Mouse (Mus musculus) neural tube, embryonic 14.5 days (tissue): ENCODE measurements around the gene Optn. TPM values are rescaled to one million over a fixed set of nuclear protein-coding genes. Genes with fewer than 3 reads are reported as not detected.

Experiments used
- ATAC-seq: fragments of 200-750 bp; cut with Nextera tagmentation; 2 replicates; pipeline ENCODE4 v1.8.0; 2017; ENCODE audit warnings: low read depth, mild to moderate bottlenecking, moderate TSS enrichment, moderate library complexity
- H3K27ac ChIP-seq: fragments of 300-500 bp; sonication (generic); 2 replicates; pipeline ENCODE4 v1.5.1; 2014; ENCODE audit warnings: low read depth, mild to moderate bottlenecking, control low read depth, low read length, moderate library complexity, mixed read lengths
- H3K27me3 ChIP-seq: fragments of 300-500 bp; sonication (generic); 2 replicates; pipeline ENCODE4 v1.6.1; 2014; ENCODE audit warnings: low read length; ENCODE audit not compliant: control insufficient read depth, insufficient read depth
- H3K36me3 ChIP-seq: fragments of 300-500 bp; sonication (generic); 2 replicates; pipeline ENCODE4 v1.6.1; 2014; ENCODE audit warnings: low read length, mixed read lengths; ENCODE audit not compliant: control insufficient read depth, insufficient read depth
- H3K4me1 ChIP-seq: fragments of 300-500 bp; sonication (generic); 2 replicates; pipeline ENCODE4 v1.6.1; 2014; ENCODE audit warnings: low read length; ENCODE audit not compliant: control insufficient read depth, insufficient read depth
- H3K4me2 ChIP-seq: fragments of 300-500 bp; sonication (generic); 2 replicates; pipeline ENCODE4 v1.6.1; 2014; ENCODE audit warnings: mild to moderate bottlenecking, low read depth, low read length, control low read depth
- H3K4me3 ChIP-seq: fragments of 300-500 bp; sonication (generic); 2 replicates; pipeline ENCODE4 v1.5.1; 2014; ENCODE audit warnings: low read depth, low read length, control low read depth, mixed read lengths
- H3K9ac ChIP-seq: fragments of 300-500 bp; sonication (generic); replicated peaks from 2 replicates; pipeline ENCODE4 v1.6.1; 2014; ENCODE audit warnings: low read depth, mild to moderate bottlenecking, control low read depth, low read length, mixed read lengths
- H3K9me3 ChIP-seq: fragments of 300-500 bp; sonication (generic); 2 replicates; pipeline ENCODE4 v1.6.1; 2016; ENCODE audit warnings: low read length; ENCODE audit not compliant: control insufficient read depth
- WGBS: fragments of 180-500 bp; shearing (Covaris S2); extraction: QIAGEN DNeasy Blood & Tissue Kit; methylation state at CpG from one replicate; pipeline ENCODE4 v1.1.7; 2014; 5-methylcytosine and 5-hydroxymethylcytosine counted together
- polyA plus RNA-seq: library from polyadenylated mRNA; unstranded; fragments of >200 nt; fragmentation: Nextera tagmentation; extraction: Ambion mirVana; gene quantifications from 2 replicates; pipeline ENCODE4 v1.2.1, GENCODE M21; 2014

Gene Optn
- polyA plus RNA-seq, 1 experiment from 2014 or later: 16.6 TPM

- H3K4me3 ChIP-seq: no peak overlapping the region
- no peaks in the 10 kb centered on the region for H3K36me3 ChIP-seq
- no peak overlapping the region for H3K4me2 ChIP-seq
- no peak overlapping the region for H3K9ac ChIP-seq
- no peaks in the 10 kb centered on the region for H3K4me1 ChIP-seq
- no peak for ATAC-seq
- H3K9me3 ChIP-seq: no peaks in the 10 kb centered on the region
- H3K27me3 ChIP-seq: no peaks in the 10 kb centered on the region
- no peak overlapping the region for H3K27ac ChIP-seq
- WGBS: 17% methylated on average over 3 of the region's 3 CpGs
These were observed 26.5 kb downstream of the Optn start for GRCm38 (mm10) chr2:5037390-5037789.

DNA sequence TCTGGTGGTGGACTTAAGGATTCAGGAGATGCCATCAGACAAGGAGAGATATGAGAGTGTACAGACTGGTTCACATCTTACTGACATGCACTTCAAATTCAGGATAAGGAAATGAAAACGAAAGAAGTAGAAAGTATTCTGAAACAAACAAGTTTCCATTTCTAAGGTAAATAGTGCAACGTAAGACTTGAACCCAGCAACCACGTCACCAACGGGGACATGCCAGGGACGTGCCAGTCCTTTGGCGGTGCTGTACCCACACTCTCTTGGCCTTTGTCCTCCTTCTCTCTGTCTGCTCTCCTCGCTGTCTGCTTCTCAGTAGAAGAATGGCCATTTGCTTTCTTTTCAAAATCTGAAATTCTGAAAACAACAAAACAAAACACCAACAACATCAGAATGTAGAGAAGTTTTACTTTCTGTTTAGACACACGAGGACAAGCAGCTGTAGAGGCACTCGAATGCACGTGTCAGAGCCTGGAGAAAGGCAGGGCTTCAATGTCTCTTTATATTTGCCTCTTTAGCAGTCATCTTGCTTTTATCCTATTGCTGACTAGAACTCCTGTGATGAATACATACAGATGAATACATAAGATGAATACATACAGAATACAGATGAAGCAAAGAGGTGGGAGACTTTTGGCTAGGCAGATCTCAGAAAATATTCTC, 27.3 kb downstream of the Optn start:
- Histone ChIP-seq H3K9me3 (no peaks in the 10 kb centered on the region), H3K4me2 (no peak overlapping the region), H3K27me3 (no peaks in the 10 kb centered on the region), H3K4me1 (no peaks in the 10 kb centered on the region), H3K9ac (no peak overlapping the region), H3K27ac (no peak overlapping the region), H3K4me3 (no peak overlapping the region), H3K36me3 (no peaks in the 10 kb centered on the region)
- no peak for ATAC-seq
- 86% methylated on average over 10 of the region's 10 CpGs for WGBS

GRCm38 (mm10) chr2:5035241-5035640, 28.6 kb downstream of the Optn start:
- Histone ChIP-seq H3K27me3 (no peaks in the 10 kb centered on the region), H3K4me1 (no peaks in the 10 kb centered on the region), H3K9me3 (no peaks in the 10 kb centered on the region), H3K27ac (no peak overlapping the region), H3K9ac (no peak overlapping the region), H3K4me2 (no peak overlapping the region), H3K36me3 (no peaks in the 10 kb centered on the region), H3K4me3 (no peak overlapping the region)
- ATAC-seq: no peak
- WGBS: 84% methylated on average over 9 of the region's 9 CpGs

GRCm38 (mm10) chr2:5034801-5035200, 29.1 kb downstream of the Optn start:
- Histone ChIP-seq H3K9me3 (no peaks in the 10 kb centered on the region), H3K27ac (no peak overlapping the region), H3K4me3 (no peak overlapping the region), H3K27me3 (no peaks in the 10 kb centered on the region), H3K4me2 (no peak overlapping the region), H3K4me1 (no peaks in the 10 kb centered on the region), H3K9ac (no peak overlapping the region), H3K36me3 (no peaks in the 10 kb centered on the region)
- ATAC-seq: no peak
- 82% methylated on average over 8 of the region's 8 CpGs for WGBS

- Histone ChIP-seq H3K4me3 (no peak overlapping the region), H3K4me1 (no peaks in the 10 kb centered on the region), H3K27me3 (no peaks in the 10 kb centered on the region), H3K36me3 (no peaks in the 10 kb centered on the region), H3K4me2 (no peak overlapping the region), H3K9me3 (no peaks in the 10 kb centered on the region), H3K9ac (no peak overlapping the region), H3K27ac (no peak overlapping the region)
- no peak for ATAC-seq
- WGBS: 73% methylated on average over 15 of the region's 15 CpGs
These were observed 30.1 kb downstream of the Optn start for GRCm38 (mm10) chr2:5033546-5034420.

DNA sequence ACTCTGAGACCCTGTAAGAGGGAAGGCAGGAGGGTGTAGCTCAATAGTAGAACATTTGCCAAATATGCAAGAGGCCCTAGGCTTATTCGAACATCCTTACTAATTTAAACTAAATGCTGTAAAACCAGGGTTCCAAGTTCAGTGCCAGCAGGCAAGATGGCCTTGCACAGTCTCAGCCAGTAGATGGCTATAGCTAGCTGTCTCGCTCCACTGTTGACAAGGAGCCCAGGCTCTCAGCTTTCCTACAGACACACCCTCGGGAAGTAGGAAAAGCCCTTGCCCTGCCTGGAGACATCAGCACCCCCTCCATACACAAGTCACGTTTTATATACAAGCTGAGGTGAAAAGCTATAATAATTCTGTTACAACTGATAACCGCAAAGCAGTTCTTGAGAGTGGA, 31.2 kb downstream of the Optn start:
- 82% methylated on average over 5 of the region's 5 CpGs for WGBS
- Histone ChIP-seq H3K9ac (no peak overlapping the region), H3K4me3 (no peak overlapping the region), H3K27me3 (no peaks in the 10 kb centered on the region), H3K36me3 (no peaks in the 10 kb centered on the region), H3K4me2 (no peak overlapping the region), H3K27ac (no peak overlapping the region), H3K9me3 (no peaks in the 10 kb centered on the region), H3K4me1 (no peaks in the 10 kb centered on the region)
- ATAC-seq: no peak

- no peak for ATAC-seq
- Histone ChIP-seq H3K27ac (no peak overlapping the region), H3K9me3 (no peaks in the 10 kb centered on the region), H3K4me1 (no peaks in the 10 kb centered on the region), H3K27me3 (no peaks in the 10 kb centered on the region), H3K4me3 (no peak overlapping the region), H3K36me3 (no peaks in the 10 kb centered on the region), H3K4me2 (no peak overlapping the region), H3K9ac (no peak overlapping the region)
- WGBS: 86% methylated on average over 7 of the region's 7 CpGs
These were observed 32.6 kb downstream of the Optn start for GRCm38 (mm10) chr2:5031215-5031614.

- Histone ChIP-seq H3K27ac (no peak overlapping the region), H3K4me1 (no peaks in the 10 kb centered on the region), H3K36me3 (no peaks in the 10 kb centered on the region), H3K9me3 (no peaks in the 10 kb centered on the region), H3K27me3 (no peaks in the 10 kb centered on the region), H3K9ac (no peak overlapping the region), H3K4me2 (no peak overlapping the region), H3K4me3 (no peak overlapping the region)
- no peak for ATAC-seq
- WGBS: 83% methylated on average over 4 of the region's 4 CpGs
These were observed 34.0 kb downstream of the Optn start for GRCm38 (mm10) chr2:5029808-5030207.

GRCm38 (mm10) chr2:5028047-5028446, 35.8 kb downstream of the Optn start:
- H3K27me3 ChIP-seq: no peaks in the 10 kb centered on the region
- H3K4me2 ChIP-seq: no peak overlapping the region
- H3K36me3 ChIP-seq: no peaks in the 10 kb centered on the region
- no peak for ATAC-seq
- H3K4me1 ChIP-seq: no peaks in the 10 kb centered on the region
- no peak overlapping the region for H3K4me3 ChIP-seq
- H3K9ac ChIP-seq: no peak overlapping the region
- no peaks in the 10 kb centered on the region for H3K9me3 ChIP-seq
- H3K27ac ChIP-seq: no peak overlapping the region
- WGBS: 86% methylated on average over 7 of the region's 7 CpGs
